Mouse (Mus musculus): ENCODE data around the gene Ung. TPM values are rescaled to one million over a fixed set of nuclear protein-coding genes. Genes with fewer than 3 reads are reported as not detected.

Ung gene
- polyA plus RNA-seq, 2 experiments, result 11.0 to 13.3 TPM

DNA sequence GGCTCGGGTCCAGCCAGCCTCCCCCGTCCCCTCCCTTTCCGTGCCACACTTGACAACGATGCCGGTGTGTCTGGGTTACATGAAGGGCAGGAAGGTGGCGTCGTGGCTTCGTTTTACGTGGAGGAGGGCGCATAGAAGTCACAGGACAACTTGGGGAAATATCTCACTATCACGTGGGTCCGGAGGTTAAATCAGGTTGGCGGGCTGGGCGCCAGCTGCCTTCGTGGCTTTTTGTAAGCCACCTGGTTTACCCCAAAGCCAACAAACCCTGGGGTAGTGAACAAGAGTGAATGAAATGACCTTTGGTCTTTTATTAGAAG, 1.3 kb downstream of the Ung start:
- Histone ChIP-seq H3K4me3 (ENCODE audit: insufficient read depth in 1 of 2, low read depth in 2 of 2, low read length in 2 of 2) (peak overlapping the region; percentile 64 to 65), H3K36me3 (replicated peaks; ENCODE audit: control insufficient read depth, insufficient read depth, low read depth) (peaks cover 6% of the 10 kb centered on the region), H3K4me2 (ENCODE audit: low read depth) (peak overlapping the region; percentile 82), H3K4me1 (replicated peaks; ENCODE audit: control insufficient read depth in 2 of 2, insufficient read depth in 2 of 2, low read length in 1 of 2) (peaks cover 13 to 27% of the 10 kb centered on the region in 2 experiments), H3K9ac (replicated peaks) (peak overlapping the region; percentile 44), H3K27me3 (ENCODE audit: control insufficient read depth, insufficient read depth, low read length) (no peaks in the 10 kb centered on the region), H3K27ac (no peak overlapping the region), H3K9me3 (ENCODE audit: control insufficient read depth, low read length) (no peaks in the 10 kb centered on the region)
- DNase-seq (ENCODE audit: low read depth in 3 of 3, low spot score in 3 of 3) (peak in 1 of 3 experiments; percentile 49), ATAC-seq (ENCODE audit: insufficient read depth) (no peak)
- TF ChIP-seq EP300 (IDR thresholded peaks at IDR 0.05; ENCODE audit: low read depth) (no peak), CTCF (IDR thresholded peaks at IDR 0.05; ENCODE audit: low read depth) (no peak)
- WGBS (ENCODE audit: insufficient replicate concordance), result under 1% methylated on average over 15 of the region's 15 CpGs

DNA sequence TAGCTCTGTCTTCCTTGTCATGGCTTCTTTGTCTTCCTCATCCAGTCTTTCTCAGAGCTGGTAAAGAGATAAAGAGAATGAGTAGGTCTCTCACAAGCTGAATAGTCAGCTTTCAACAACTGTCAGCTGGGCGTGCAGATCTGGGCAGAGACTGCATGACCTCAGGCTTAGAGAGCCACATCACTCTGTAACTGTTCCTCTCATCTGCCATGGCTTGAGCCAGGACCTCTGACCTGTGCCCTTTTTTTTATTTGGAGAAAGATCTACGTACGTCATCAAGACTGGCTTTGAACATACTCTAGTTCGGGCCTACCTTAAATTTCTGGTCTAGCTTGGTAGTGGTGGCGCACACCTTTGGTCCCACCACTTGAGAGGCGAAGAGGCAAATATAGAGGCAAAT, 2.7 kb downstream of the Ung start:
- Histone ChIP-seq H3K27ac (no peak overlapping the region), H3K36me3 (replicated peaks; ENCODE audit: control insufficient read depth, insufficient read depth, low read depth) (peaks cover 9% of the 10 kb centered on the region), H3K4me3 (ENCODE audit: insufficient read depth in 1 of 2, low read depth in 2 of 2, low read length in 2 of 2) (no peak overlapping the region), H3K9me3 (ENCODE audit: control insufficient read depth, low read length) (no peaks in the 10 kb centered on the region), H3K27me3 (ENCODE audit: control insufficient read depth, insufficient read depth, low read length) (no peaks in the 10 kb centered on the region), H3K4me1 (replicated peaks; ENCODE audit: control insufficient read depth in 2 of 2, insufficient read depth in 2 of 2, low read length in 1 of 2) (peaks cover 9 to 23% of the 10 kb centered on the region in 2 experiments), H3K4me2 (ENCODE audit: low read depth) (no peak overlapping the region), H3K9ac (replicated peaks) (no peak overlapping the region)
- no peak for DNase-seq (ENCODE audit: low read depth in 3 of 3, low spot score in 3 of 3)
- 77% methylated on average over 6 of the region's 6 CpGs for WGBS (ENCODE audit: insufficient replicate concordance)
- TF ChIP-seq EP300 (IDR thresholded peaks at IDR 0.05; ENCODE audit: low read depth) (no peak), CTCF (IDR thresholded peaks at IDR 0.05; ENCODE audit: low read depth) (no peak)
- ATAC-seq (ENCODE audit: insufficient read depth), result no peak

DNA sequence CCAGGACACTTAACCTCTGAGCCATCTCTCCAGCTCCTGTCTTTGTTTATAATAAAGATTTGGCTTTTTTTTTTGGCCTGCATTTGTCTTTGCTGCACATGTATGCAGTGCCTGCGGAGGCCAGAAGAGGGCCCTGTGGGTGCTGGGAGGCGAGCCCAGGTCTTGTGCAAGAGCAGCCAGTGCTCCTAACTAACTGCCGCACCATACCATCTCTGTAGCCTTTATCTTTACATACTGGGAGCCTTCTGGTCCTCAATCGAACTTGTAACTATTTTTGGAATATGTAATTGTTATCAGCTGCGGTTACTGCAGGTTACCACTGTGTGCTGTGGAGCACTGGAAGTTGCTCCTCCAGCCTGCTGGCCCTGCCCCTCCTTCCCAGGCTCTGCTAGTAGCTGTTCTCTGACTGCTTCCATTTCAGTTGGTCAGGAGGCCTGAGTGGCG, 3.9 kb downstream of the Ung start:
- WGBS (ENCODE audit: insufficient replicate concordance), result 10% methylated on average over 6 of the region's 6 CpGs
- Histone ChIP-seq H3K9ac (replicated peaks) (no peak overlapping the region), H3K4me1 (replicated peaks; ENCODE audit: control insufficient read depth in 2 of 2, insufficient read depth in 2 of 2, low read length in 1 of 2) (peaks cover 9 to 23% of the 10 kb centered on the region in 2 experiments), H3K27ac (no peak overlapping the region), H3K36me3 (replicated peaks; ENCODE audit: control insufficient read depth, insufficient read depth, low read depth) (peaks cover 9% of the 10 kb centered on the region), H3K4me3 (ENCODE audit: insufficient read depth in 1 of 2, low read depth in 2 of 2, low read length in 2 of 2) (no peak overlapping the region), H3K27me3 (ENCODE audit: control insufficient read depth, insufficient read depth, low read length) (no peaks in the 10 kb centered on the region), H3K4me2 (ENCODE audit: low read depth) (peak overlapping the region; percentile 14; the same call in 1 of the 2 replicates), H3K9me3 (ENCODE audit: control insufficient read depth, low read length) (no peaks in the 10 kb centered on the region)
- ATAC-seq (ENCODE audit: insufficient read depth), result peak; percentile 31
- peak in 2 of 3 experiments; percentile 53 to 58 for DNase-seq (ENCODE audit: low read depth in 3 of 3, low spot score in 3 of 3)
- TF ChIP-seq CTCF (IDR thresholded peaks at IDR 0.05; ENCODE audit: low read depth) (peak; percentile 84), EP300 (IDR thresholded peaks at IDR 0.05; ENCODE audit: low read depth) (peak; percentile 66)

DNA sequence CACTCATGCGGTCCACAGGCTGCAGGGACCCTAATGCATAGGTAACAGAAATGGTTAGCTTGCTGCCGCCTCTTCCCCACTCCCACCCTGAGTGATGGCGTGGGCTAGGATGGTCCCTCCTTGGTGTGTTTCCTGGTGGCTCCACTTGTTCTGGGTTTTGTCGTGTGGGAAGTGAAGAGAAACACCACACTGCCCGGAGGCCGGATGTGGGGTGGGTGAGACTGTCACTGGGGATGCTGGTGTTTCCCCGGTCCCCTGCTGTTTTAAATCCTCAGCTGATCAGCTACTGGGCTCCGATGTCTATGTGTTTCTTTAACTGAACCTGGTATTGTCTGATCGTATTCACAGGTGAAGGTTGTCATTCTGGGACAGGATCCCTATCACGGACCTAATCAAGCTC, 5.3 kb downstream of the Ung start:
- WGBS (ENCODE audit: insufficient replicate concordance), result 78% methylated on average over 10 of the region's 10 CpGs
- DNase-seq (ENCODE audit: low read depth in 3 of 3, low spot score in 3 of 3) (no peak), ATAC-seq (ENCODE audit: insufficient read depth) (no peak)
- H3K36me3 ChIP-seq (replicated peaks; ENCODE audit: control insufficient read depth, insufficient read depth, low read depth), result peaks cover 9% of the 10 kb centered on the region
- H3K4me2 ChIP-seq (ENCODE audit: low read depth), result no peak overlapping the region
- no peak overlapping the region for H3K27ac ChIP-seq
- H3K4me3 ChIP-seq (ENCODE audit: insufficient read depth in 1 of 2, low read depth in 2 of 2, low read length in 2 of 2), result no peak overlapping the region
- no peaks in the 10 kb centered on the region for H3K9me3 ChIP-seq (ENCODE audit: control insufficient read depth, low read length)
- H3K27me3 ChIP-seq (ENCODE audit: control insufficient read depth, insufficient read depth, low read length), result no peaks in the 10 kb centered on the region
- H3K9ac ChIP-seq (replicated peaks), result no peak overlapping the region
- TF ChIP-seq CTCF (IDR thresholded peaks at IDR 0.05; ENCODE audit: low read depth), result no peak
- TF ChIP-seq EP300 (IDR thresholded peaks at IDR 0.05; ENCODE audit: low read depth), result no peak
- peaks cover 9 to 23% of the 10 kb centered on the region in 2 experiments for H3K4me1 ChIP-seq (replicated peaks; ENCODE audit: control insufficient read depth in 2 of 2, insufficient read depth in 2 of 2, low read length in 1 of 2)

DNA sequence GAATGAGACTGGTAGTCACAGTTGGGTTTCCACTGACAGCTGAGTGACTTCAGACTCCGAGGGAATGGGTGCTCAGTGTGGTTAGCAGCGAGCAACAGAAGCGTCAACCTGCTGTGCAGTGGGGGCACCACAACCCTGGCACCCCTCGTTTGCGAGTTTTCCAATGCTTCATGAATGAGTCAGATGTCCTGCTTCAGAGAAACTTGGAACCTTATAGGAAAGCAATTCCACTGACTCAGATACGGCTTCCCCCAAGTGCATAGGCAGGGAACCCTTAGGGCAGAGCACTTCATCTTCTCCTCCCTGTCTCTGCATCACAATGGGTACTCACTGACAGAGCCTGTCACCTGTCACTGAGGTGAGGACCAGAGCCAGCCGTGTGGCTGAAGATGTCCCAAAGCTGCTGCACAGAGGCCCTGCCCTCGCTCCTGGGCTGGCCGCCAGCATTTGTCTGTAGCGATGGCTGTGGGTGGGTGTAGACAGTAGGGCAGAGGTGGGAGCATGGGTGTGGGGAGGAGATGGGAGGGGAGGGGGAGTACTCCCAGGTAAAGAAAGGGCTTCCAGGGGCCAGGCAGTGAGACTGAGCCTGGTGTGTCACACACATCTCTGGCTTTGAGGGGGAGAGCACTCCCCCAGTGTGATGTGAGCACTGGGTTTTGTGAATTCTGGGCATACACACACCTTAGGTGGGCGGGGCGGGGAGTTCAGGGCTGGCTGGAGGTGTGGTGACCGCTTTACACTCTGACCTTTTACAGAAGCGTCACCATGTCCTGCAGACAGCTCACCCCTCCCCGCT, 7.5 kb downstream of the Ung start:
- Histone ChIP-seq H3K27me3 (ENCODE audit: control insufficient read depth, insufficient read depth, low read length) (no peaks in the 10 kb centered on the region), H3K4me3 (ENCODE audit: insufficient read depth in 1 of 2, low read depth in 2 of 2, low read length in 2 of 2) (no peak overlapping the region), H3K27ac (no peak overlapping the region), H3K36me3 (replicated peaks; ENCODE audit: control insufficient read depth, insufficient read depth, low read depth) (peaks cover 9% of the 10 kb centered on the region), H3K4me2 (ENCODE audit: low read depth) (no peak overlapping the region), H3K4me1 (replicated peaks; ENCODE audit: control insufficient read depth in 2 of 2, insufficient read depth in 2 of 2, low read length in 1 of 2) (peaks cover 0 to 15% of the 10 kb centered on the region in 2 experiments; a peak in 3 of 4 replicates), H3K9me3 (ENCODE audit: control insufficient read depth, low read length) (no peaks in the 10 kb centered on the region), H3K9ac (replicated peaks) (no peak overlapping the region)
- TF ChIP-seq EP300 (IDR thresholded peaks at IDR 0.05; ENCODE audit: low read depth) (no peak), CTCF (IDR thresholded peaks at IDR 0.05; ENCODE audit: low read depth) (no peak)
- WGBS (ENCODE audit: insufficient replicate concordance), result 79% methylated on average over 15 of the region's 15 CpGs
- ATAC-seq (ENCODE audit: insufficient read depth) (no peak), DNase-seq (ENCODE audit: low read depth in 3 of 3, low spot score in 3 of 3) (no peak)

Measured in liver, embryonic 14.5 days (tissue).